Mouse (Mus musculus) cerebellum, adult (tissue): Measurements from ENCODE around the gene Vars.

ENCODE experiments used
- ATAC-seq: cut with Nextera tagmentation; 2 replicates; pipeline ENCODE4 v1.9.2; 2017; ENCODE audit warnings: mild to moderate bottlenecking, moderate library complexity, mixed read lengths; ENCODE audit not compliant: insufficient number of reproducible peaks, low FRiP score, low TSS enrichment

Gene Vars

GRCm38 (mm10) chr17:35044904-35045806 lies 44.4 kb downstream of the Vars start:
- no peak for ATAC-seq

GRCm38 (mm10) chr17:35045807-35046680 lies 45.3 kb downstream of the Vars start:
- no peak for ATAC-seq

GRCm38 (mm10) chr17:35046681-35047455 lies 46.1 kb downstream of the Vars start, which contains the start of gene Msh5:
Gene Msh5, minus strand, starts transcription at chr17:35046745.
- peak; percentile 95 for ATAC-seq

- ATAC-seq = no peak
These were observed 46.9 kb downstream of the Vars start for GRCm38 (mm10) chr17:35047688-35048087.

- ATAC-seq = no peak
These were observed 47.6 kb downstream of the Vars start for GRCm38 (mm10) chr17:35048149-35048931.

GRCm38 (mm10) chr17:35048932-35049440 lies 48.2 kb downstream of the Vars start:
- ATAC-seq = no peak

GRCm38 (mm10) chr17:35049561-35050016 lies 48.8 kb downstream of the Vars start, which contains the start of gene Clic1:
Gene Clic1, plus strand, starts transcription at chr17:35049966.
- no peak for ATAC-seq

GRCm38 (mm10) chr17:35050126-35050750 lies 49.5 kb downstream of the Vars start:
- ATAC-seq = no peak

- ATAC-seq = 0 out of 2 replicates have a peak, but pooled peaks have one; percentile 33
These were observed 50.6 kb downstream of the Vars start for GRCm38 (mm10) chr17:35051156-35052086.

- no peak for ATAC-seq
These were observed 51.5 kb downstream of the Vars start for GRCm38 (mm10) chr17:35052271-35052798.

GRCm38 (mm10) chr17:35055691-35056495 lies 55.1 kb downstream of the Vars start:
- ATAC-seq = no peak

GRCm38 (mm10) chr17:35057090-35057489 lies 56.3 kb downstream of the Vars start:
- no peak for ATAC-seq

GRCm38 (mm10) chr17:35058316-35058715 lies 57.5 kb downstream of the Vars start:
- no peak for ATAC-seq

- peak; percentile 63; the same call in 1 of the 2 replicates for ATAC-seq
These were observed 58.4 kb downstream of the Vars start, which contains the start of gene Ddah2 for GRCm38 (mm10) chr17:35058911-35059892. Gene Ddah2, plus strand, starts transcription at chr17:35059035.

GRCm38 (mm10) chr17:35060071-35060470 lies 59.3 kb downstream of the Vars start:
- ATAC-seq = no peak
